Mouse (Mus musculus): ENCODE measurements at regions not wholly inside any gene's neighbourhood (a gene's known extent, or its start where the extent isn't known, plus 50 kb on each side); places are given as distances from the start of the nearest gene placed in this dataset.

DNA sequence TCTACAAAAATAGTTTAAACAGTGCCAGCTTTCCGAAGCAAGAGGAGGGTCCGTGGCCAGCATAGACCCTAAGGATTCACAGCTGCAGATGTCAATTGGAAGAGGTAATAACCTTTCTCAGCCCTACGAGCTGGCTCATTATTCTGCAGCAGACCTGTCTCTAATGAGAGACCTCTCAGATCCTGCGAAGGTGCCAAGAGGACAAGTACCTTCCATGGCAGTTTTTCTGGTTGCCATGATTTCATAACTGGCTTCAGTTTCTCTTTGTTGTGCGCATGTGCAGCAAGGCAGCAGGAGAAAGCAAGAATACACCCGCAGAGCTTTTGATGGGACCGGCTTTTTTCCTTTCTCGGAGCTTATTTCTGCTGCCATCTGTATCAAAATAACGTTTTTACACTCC, 81.4 kb downstream of the Csl start:
- no peak for TF ChIP-seq CTCF (IDR thresholded peaks at IDR 0.05; ENCODE audit: low read depth, low read length)
- no peak for TF ChIP-seq EP300 (IDR thresholded peaks at IDR 0.05; ENCODE audit: insufficient read depth, low read depth, low read length)

Data from ES-Bruce4 (cell line).